Mouse (Mus musculus) stomach, embryonic 16.5 days (tissue): ENCODE results near the gene Panx1. TPM values are rescaled to one million over a fixed set of nuclear protein-coding genes. Genes with fewer than 3 reads are reported as not detected.
A peak's percentile ranks its signal among the peaks of the same experiment; 100 is the strongest.

Experiments
- ATAC-seq: fragments of 200-750 bp; cut with Nextera tagmentation; 2 replicates; pipeline ENCODE4 v1.8.0; 2017; ENCODE audit warnings: moderate number of reproducible peaks, moderate TSS enrichment; ENCODE audit not compliant: insufficient read depth, low FRiP score
- H3K27ac ChIP-seq: fragments of 300-500 bp; sonication (generic); 2 replicates; pipeline ENCODE4 v1.5.1; 2014; ENCODE audit warnings: low read length
- H3K27me3 ChIP-seq: fragments of 300-500 bp; sonication (generic); 2 replicates; pipeline ENCODE4 v1.6.1; 2014; ENCODE audit warnings: low read length, control low read depth, mixed read lengths; ENCODE audit not compliant: control insufficient read depth, insufficient read depth
- H3K36me3 ChIP-seq: fragments of 300-500 bp; sonication (generic); 2 replicates; pipeline ENCODE4 v1.6.1; 2014; ENCODE audit warnings: low read length; ENCODE audit not compliant: control insufficient read depth, insufficient read depth
- H3K4me1 ChIP-seq: fragments of 300-500 bp; sonication (generic); 2 replicates; pipeline ENCODE4 v1.6.1; 2014; ENCODE audit warnings: low read length, control low read depth, mixed read lengths; ENCODE audit not compliant: control insufficient read depth, insufficient read depth
- H3K4me2 ChIP-seq: fragments of 300-500 bp; sonication (generic); 2 replicates; pipeline ENCODE4 v1.6.1; 2014; ENCODE audit warnings: low read depth, low read length, mixed read lengths
- H3K4me3 ChIP-seq: fragments of 300-500 bp; sonication (generic); replicated peaks from 2 replicates; pipeline ENCODE4 v1.5.1; 2014; ENCODE audit warnings: mild to moderate bottlenecking, low read length
- H3K9ac ChIP-seq: fragments of 300-500 bp; sonication (generic); 2 replicates; pipeline ENCODE4 v1.6.1; 2014; ENCODE audit warnings: low read length
- H3K9me3 ChIP-seq: fragments of 300-500 bp; sonication (generic); replicated peaks from 2 replicates; pipeline ENCODE4 v1.6.1; 2016; ENCODE audit warnings: low read length, control low read depth; ENCODE audit not compliant: control insufficient read depth
- WGBS: fragments of 180-500 bp; shearing (Covaris S2); extraction: QIAGEN DNeasy Blood & Tissue Kit; methylation state at CpG from one replicate; pipeline ENCODE4 v1.1.7; 2014; 5-methylcytosine and 5-hydroxymethylcytosine counted together
- polyA plus RNA-seq: library from polyadenylated mRNA; unstranded; fragments of >200 nt; fragmentation: Nextera tagmentation; extraction: Ambion mirVana; gene quantifications from 2 replicates; pipeline ENCODE4 v1.2.1, GENCODE M21; 2015

Gene Panx1
- polyA plus RNA-seq, 1 experiment from 2014 or later = 25.9 TPM

GRCm38 (mm10) chr9:15032797-15033196 lies 12.5 kb downstream of the Panx1 start:
- Histone ChIP-seq H3K4me2 (no peak overlapping the region), H3K4me3 (no peak overlapping the region), H3K36me3 (no peaks in the 10 kb centered on the region), H3K9me3 (no peaks in the 10 kb centered on the region), H3K27me3 (no peaks in the 10 kb centered on the region), H3K9ac (no peak overlapping the region), H3K4me1 (peaks cover 11% of the 10 kb centered on the region), H3K27ac (no peak overlapping the region)
- 81% methylated on average over 4 of the region's 4 CpGs for WGBS
- ATAC-seq = no peak

- 0 out of 2 replicates have a peak, but pooled peaks cover 4% of the 10 kb centered on the region for H3K4me1 ChIP-seq
- no peaks in the 10 kb centered on the region for H3K27me3 ChIP-seq
- H3K27ac ChIP-seq = no peak overlapping the region
- WGBS = 57% methylated on average over 8 of the region's 8 CpGs
- H3K4me3 ChIP-seq = no peak overlapping the region
- H3K36me3 ChIP-seq = no peaks in the 10 kb centered on the region
- no peak overlapping the region for H3K4me2 ChIP-seq
- no peak for ATAC-seq
- H3K9ac ChIP-seq = no peak overlapping the region
- no peaks in the 10 kb centered on the region for H3K9me3 ChIP-seq
Observed at GRCm38 (mm10) chr9:15030771-15031170, 14.5 kb downstream of the Panx1 start.

GRCm38 (mm10) chr9:15029025-15029727 lies 16.1 kb downstream of the Panx1 start:
- Histone ChIP-seq H3K27ac (no peak overlapping the region), H3K27me3 (no peaks in the 10 kb centered on the region), H3K4me2 (no peak overlapping the region), H3K36me3 (no peaks in the 10 kb centered on the region), H3K9ac (no peak overlapping the region), H3K4me3 (no peak overlapping the region), H3K4me1 (no peaks in the 10 kb centered on the region), H3K9me3 (no peaks in the 10 kb centered on the region)
- peak; percentile 54; the same call in 1 of the 2 replicates for ATAC-seq
- whole genome bisulfite sequencing = 50% methylated on average over 5 of the region's 5 CpGs

GRCm38 (mm10) chr9:15027725-15028124 lies 17.6 kb downstream of the Panx1 start:
- Histone ChIP-seq H3K4me3 (no peak overlapping the region), H3K4me2 (no peak overlapping the region), H3K36me3 (no peaks in the 10 kb centered on the region), H3K9ac (no peak overlapping the region), H3K4me1 (no peaks in the 10 kb centered on the region), H3K27me3 (no peaks in the 10 kb centered on the region), H3K27ac (no peak overlapping the region), H3K9me3 (no peaks in the 10 kb centered on the region)
- ATAC-seq = no peak
- 59% methylated on average over 3 of the region's 3 CpGs for WGBS

GRCm38 (mm10) chr9:15023049-15023448 lies 22.2 kb downstream of the Panx1 start:
- H3K9me3 ChIP-seq = no peaks in the 10 kb centered on the region
- peaks cover 5% of the 10 kb centered on the region; the same call in 1 of the 2 replicates for H3K36me3 ChIP-seq
- 88% methylated on average over 1 of the region's 1 CpGs for WGBS
- no peaks in the 10 kb centered on the region for H3K4me1 ChIP-seq
- no peak overlapping the region for H3K27ac ChIP-seq
- no peak overlapping the region for H3K9ac ChIP-seq
- H3K27me3 ChIP-seq = no peaks in the 10 kb centered on the region
- ATAC-seq = no peak
- H3K4me2 ChIP-seq = no peak overlapping the region
- H3K4me3 ChIP-seq = no peak overlapping the region

- Histone ChIP-seq H3K4me2 (no peak overlapping the region), H3K27ac (no peak overlapping the region), H3K4me1 (no peaks in the 10 kb centered on the region), H3K9me3 (no peaks in the 10 kb centered on the region), H3K27me3 (no peaks in the 10 kb centered on the region), H3K36me3 (peaks cover 5% of the 10 kb centered on the region; the same call in 1 of the 2 replicates), H3K9ac (no peak overlapping the region), H3K4me3 (no peak overlapping the region)
- no peak for ATAC-seq
- 81% methylated on average over 9 of the region's 9 CpGs for WGBS
Observed at GRCm38 (mm10) chr9:15021156-15021555, 24.1 kb downstream of the Panx1 start.

- Histone ChIP-seq H3K9ac (no peak overlapping the region), H3K27ac (no peak overlapping the region), H3K4me2 (no peak overlapping the region), H3K36me3 (peaks cover 5% of the 10 kb centered on the region; the same call in 1 of the 2 replicates), H3K27me3 (no peaks in the 10 kb centered on the region), H3K9me3 (no peaks in the 10 kb centered on the region), H3K4me3 (no peak overlapping the region), H3K4me1 (no peaks in the 10 kb centered on the region)
- WGBS = 90% methylated on average over 5 of the region's 5 CpGs
- ATAC-seq = no peak
Observed at GRCm38 (mm10) chr9:15020561-15021080, 24.7 kb downstream of the Panx1 start.

GRCm38 (mm10) chr9:15018756-15019131 lies 26.5 kb downstream of the Panx1 start:
- ATAC-seq = no peak

GRCm38 (mm10) chr9:15017791-15018755 lies 27.2 kb downstream of the Panx1 start:
- Histone ChIP-seq H3K9me3 (no peaks in the 10 kb centered on the region), H3K9ac (no peak overlapping the region), H3K4me1 (no peaks in the 10 kb centered on the region), H3K4me3 (no peak overlapping the region), H3K27me3 (no peaks in the 10 kb centered on the region), H3K36me3 (peaks cover 5% of the 10 kb centered on the region; the same call in 1 of the 2 replicates), H3K4me2 (no peak overlapping the region), H3K27ac (no peak overlapping the region)
- ATAC-seq = no peak
- WGBS = 84% methylated on average over 18 of the region's 18 CpGs

More at GRCm38 (mm10) chr9:15018756-15019131, 26.5 kb downstream of the Panx1 start:
- Histone ChIP-seq H3K27ac (no peak overlapping the region), H3K4me1 (no peaks in the 10 kb centered on the region), H3K9me3 (no peaks in the 10 kb centered on the region), H3K4me2 (no peak overlapping the region), H3K27me3 (no peaks in the 10 kb centered on the region), H3K4me3 (no peak overlapping the region), H3K9ac (no peak overlapping the region), H3K36me3 (peaks cover 5% of the 10 kb centered on the region; the same call in 1 of the 2 replicates)
- 65% methylated on average over 5 of the region's 5 CpGs for WGBS
